Mouse (Mus musculus): ENCODE measurements around the gene Acer2. TPM values are rescaled to one million over a fixed set of nuclear protein-coding genes. Genes with fewer than 3 reads are reported as not detected.
"Not testable (repeated sequence)": the region's sequence is repeated elsewhere in the genome, so short reads cannot be mapped to it uniquely, and the experiment has no call there.

The Acer2 gene
- 14.7 and 15.5 TPM in 2 replicates for polyA plus RNA-seq (2016; fragmentation: Nextera tagmentation; extraction: Ambion mirVana)

DNA sequence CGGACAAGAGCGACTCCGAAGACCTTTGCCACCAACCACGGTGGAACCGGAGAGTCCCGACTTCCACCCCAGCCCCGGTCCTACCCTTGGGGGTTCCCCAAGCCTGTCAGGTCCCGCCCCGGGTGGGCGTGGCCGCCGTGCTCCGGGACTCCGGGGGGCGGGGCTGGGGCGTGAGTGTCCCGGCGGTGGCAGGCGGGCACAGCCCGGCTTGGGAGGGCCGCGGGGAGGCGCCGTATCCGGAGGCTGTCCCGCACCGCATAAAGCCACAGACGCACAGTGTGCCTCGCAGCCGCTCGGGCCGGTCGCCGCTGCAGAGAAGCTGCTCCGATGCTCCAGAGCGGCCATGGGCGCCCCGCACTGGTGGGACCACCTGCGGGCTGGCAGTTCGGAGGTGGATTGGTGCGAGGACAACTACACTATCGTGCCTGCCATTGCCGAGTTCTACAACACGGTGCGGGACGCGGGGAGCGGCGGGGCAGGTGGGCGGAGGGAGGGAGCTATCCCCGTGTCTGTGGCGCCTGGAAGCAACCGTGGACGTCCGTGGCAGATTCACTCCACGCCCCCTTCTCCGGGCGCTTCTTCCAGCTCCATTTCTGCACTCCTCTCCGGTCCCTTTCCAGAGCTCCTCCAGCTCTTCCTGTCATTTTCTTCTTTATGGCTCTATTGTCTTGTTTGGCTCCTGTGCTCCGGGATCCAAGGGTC is at the start of gene Acer2:
TSS of gene Acer2 (plus strand) at position 251 of the 702 bp plus-strand sequence.
- under 1% methylated on average over 59 of the region's 60 CpGs for WGBS
- peaks cover 15% of the 10 kb centered on the region; the same call in 1 of the 2 replicates for H3K27me3 ChIP-seq
- H3K9ac ChIP-seq: peak within 1 kb of the TSS; percentile 65
- peak within 1 kb of the TSS; percentile 66 for H3K4me3 ChIP-seq
- H3K4me2 ChIP-seq (replicated peaks): peak within 1 kb of the TSS; percentile 95
- H3K36me3 ChIP-seq: no peaks in the 10 kb centered on the region
- H3K27ac ChIP-seq: no peak within 1 kb of the TSS
- H3K4me1 ChIP-seq: no peaks in the 10 kb centered on the region
- no peaks in the 10 kb centered on the region for H3K9me3 ChIP-seq
- peak; percentile 94 for ATAC-seq (ENCODE audit: insufficient number of reproducible peaks, insufficient read depth, low FRiP score, low TSS enrichment)

DNA sequence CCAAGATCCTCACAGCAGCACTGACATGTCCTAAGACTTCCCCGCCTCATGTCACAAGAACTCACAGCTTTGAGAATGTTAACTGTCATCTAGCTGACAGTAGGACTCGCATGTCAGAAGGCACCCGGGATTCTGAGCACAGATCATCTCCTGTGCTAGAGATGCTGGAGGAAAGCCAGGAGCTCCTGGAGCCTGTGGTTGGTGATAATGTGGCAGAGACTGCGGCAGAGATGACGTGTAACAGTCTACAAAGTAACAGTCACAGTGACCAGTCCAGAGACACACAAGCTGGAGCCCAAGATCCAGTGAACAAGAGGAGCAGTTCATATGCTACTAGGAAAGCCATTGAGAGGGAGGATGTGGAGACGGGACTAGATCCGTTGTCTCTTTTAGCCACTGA is 49.1 kb upstream of the Acer2 start:
- Histone ChIP-seq H3K4me3 (no peak overlapping the region), H3K27ac (no peak overlapping the region), H3K27me3 (no peaks in the 10 kb centered on the region), H3K4me2 (replicated peaks) (no peak overlapping the region), H3K9ac (no peak overlapping the region), H3K36me3 (peaks cover 47% of the 10 kb centered on the region), H3K4me1 (no peaks in the 10 kb centered on the region), H3K9me3 (no peaks in the 10 kb centered on the region)
- no peak for ATAC-seq (ENCODE audit: insufficient number of reproducible peaks, insufficient read depth, low FRiP score, low TSS enrichment)
- 91% methylated on average over 7 of the region's 7 CpGs for WGBS

GRCm38 (mm10) chr4:86831896-86832295 is 42.3 kb upstream of the Acer2 start:
- 97% methylated on average over 2 of the region's 2 CpGs for WGBS
- ATAC-seq (ENCODE audit: insufficient number of reproducible peaks, insufficient read depth, low FRiP score, low TSS enrichment): no peak

GRCm38 (mm10) chr4:86841141-86841540 is 33.1 kb upstream of the Acer2 start:
- not testable (repeated sequence) for H3K9ac ChIP-seq; H3K4me2 ChIP-seq (replicated peaks); H3K9me3 ChIP-seq; H3K4me1 ChIP-seq; H3K27ac ChIP-seq; H3K27me3 ChIP-seq; H3K4me3 ChIP-seq; ATAC-seq (ENCODE audit: insufficient number of reproducible peaks, insufficient read depth, low FRiP score, low TSS enrichment)
- H3K36me3 ChIP-seq: peaks cover 46% of the 10 kb centered on the region
- WGBS: 96% methylated on average over 2 of the region's 2 CpGs

More at GRCm38 (mm10) chr4:86831896-86832295, 42.3 kb upstream of the Acer2 start:
- Histone ChIP-seq H3K4me1 (no peaks in the 10 kb centered on the region), H3K36me3 (peaks cover 32% of the 10 kb centered on the region), H3K27me3 (no peaks in the 10 kb centered on the region), H3K4me3 (no peak overlapping the region), H3K9me3 (no peaks in the 10 kb centered on the region), H3K9ac (no peak overlapping the region), H3K4me2 (replicated peaks) (no peak overlapping the region), H3K27ac (no peak overlapping the region)

DNA sequence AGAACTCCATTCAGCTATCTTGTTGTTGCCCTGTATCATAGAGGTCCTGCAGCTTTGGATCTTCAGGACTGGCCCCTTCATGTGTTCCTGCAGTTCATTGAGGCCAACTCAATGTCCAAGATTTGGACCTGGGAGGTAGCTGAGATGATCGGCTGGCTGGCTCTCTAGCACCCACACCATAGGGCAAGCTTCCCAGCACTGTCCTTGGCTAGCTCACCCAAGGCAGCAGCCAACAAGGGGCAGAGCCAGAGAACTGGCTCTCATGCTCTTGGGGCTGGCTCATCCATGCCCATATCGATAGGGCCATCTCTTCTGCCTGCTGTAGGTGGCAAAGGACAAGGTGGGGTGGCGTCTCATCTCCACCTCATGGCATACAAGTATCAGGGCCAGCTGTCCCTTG is 28.8 kb upstream of the Acer2 start:
- H3K9me3 ChIP-seq: no peaks in the 10 kb centered on the region
- 97% methylated on average over 3 of the region's 3 CpGs for WGBS
- no peak overlapping the region for H3K27ac ChIP-seq

GRCm38 (mm10) chr4:86847246-86847645 is 26.9 kb upstream of the Acer2 start:
- Histone ChIP-seq H3K9me3 (no peaks in the 10 kb centered on the region), H3K36me3 (peaks cover 43% of the 10 kb centered on the region), H3K27me3 (no peaks in the 10 kb centered on the region), H3K9ac (no peak overlapping the region), H3K4me3 (no peak overlapping the region), H3K27ac (no peak overlapping the region), H3K4me2 (replicated peaks) (no peak overlapping the region), H3K4me1 (no peaks in the 10 kb centered on the region)
- ATAC-seq (ENCODE audit: insufficient number of reproducible peaks, insufficient read depth, low FRiP score, low TSS enrichment): no peak
- 92% methylated on average over 2 of the region's 2 CpGs for WGBS

More for the DNA sequence above, 28.8 kb upstream of the Acer2 start:
- Histone ChIP-seq H3K4me2 (replicated peaks) (no peak overlapping the region), H3K4me1 (no peaks in the 10 kb centered on the region), H3K36me3 (peaks cover 48% of the 10 kb centered on the region), H3K27me3 (no peaks in the 10 kb centered on the region), H3K4me3 (no peak overlapping the region), H3K9ac (no peak overlapping the region)
- ATAC-seq (ENCODE audit: insufficient number of reproducible peaks, insufficient read depth, low FRiP score, low TSS enrichment): no peak

GRCm38 (mm10) chr4:86851331-86851730 is 22.9 kb upstream of the Acer2 start:
- H3K4me3 ChIP-seq: no peak overlapping the region
- peaks cover 52% of the 10 kb centered on the region for H3K36me3 ChIP-seq
- ATAC-seq (ENCODE audit: insufficient number of reproducible peaks, insufficient read depth, low FRiP score, low TSS enrichment): no peak
- H3K4me2 ChIP-seq (replicated peaks): no peak overlapping the region
- H3K4me1 ChIP-seq: peaks cover 9% of the 10 kb centered on the region; the same call in 1 of the 2 replicates
- no peaks in the 10 kb centered on the region for H3K27me3 ChIP-seq
- no peak overlapping the region for H3K9ac ChIP-seq
- no peaks in the 10 kb centered on the region for H3K9me3 ChIP-seq
- H3K27ac ChIP-seq: no peak overlapping the region
- WGBS: 78% methylated on average over 2 of the region's 2 CpGs

GRCm38 (mm10) chr4:86852018-86852417 is 22.2 kb upstream of the Acer2 start:
- H3K9me3 ChIP-seq: no peaks in the 10 kb centered on the region
- H3K36me3 ChIP-seq: peaks cover 49% of the 10 kb centered on the region
- no peak overlapping the region for H3K9ac ChIP-seq
- H3K4me2 ChIP-seq (replicated peaks): no peak overlapping the region
- WGBS: 69% methylated on average over 3 of the region's 3 CpGs
- no peaks in the 10 kb centered on the region for H3K27me3 ChIP-seq
- peaks cover 9% of the 10 kb centered on the region; the same call in 1 of the 2 replicates for H3K4me1 ChIP-seq
- H3K4me3 ChIP-seq: no peak overlapping the region
- ATAC-seq (ENCODE audit: insufficient number of reproducible peaks, insufficient read depth, low FRiP score, low TSS enrichment): no peak
- H3K27ac ChIP-seq: no peak overlapping the region

DNA sequence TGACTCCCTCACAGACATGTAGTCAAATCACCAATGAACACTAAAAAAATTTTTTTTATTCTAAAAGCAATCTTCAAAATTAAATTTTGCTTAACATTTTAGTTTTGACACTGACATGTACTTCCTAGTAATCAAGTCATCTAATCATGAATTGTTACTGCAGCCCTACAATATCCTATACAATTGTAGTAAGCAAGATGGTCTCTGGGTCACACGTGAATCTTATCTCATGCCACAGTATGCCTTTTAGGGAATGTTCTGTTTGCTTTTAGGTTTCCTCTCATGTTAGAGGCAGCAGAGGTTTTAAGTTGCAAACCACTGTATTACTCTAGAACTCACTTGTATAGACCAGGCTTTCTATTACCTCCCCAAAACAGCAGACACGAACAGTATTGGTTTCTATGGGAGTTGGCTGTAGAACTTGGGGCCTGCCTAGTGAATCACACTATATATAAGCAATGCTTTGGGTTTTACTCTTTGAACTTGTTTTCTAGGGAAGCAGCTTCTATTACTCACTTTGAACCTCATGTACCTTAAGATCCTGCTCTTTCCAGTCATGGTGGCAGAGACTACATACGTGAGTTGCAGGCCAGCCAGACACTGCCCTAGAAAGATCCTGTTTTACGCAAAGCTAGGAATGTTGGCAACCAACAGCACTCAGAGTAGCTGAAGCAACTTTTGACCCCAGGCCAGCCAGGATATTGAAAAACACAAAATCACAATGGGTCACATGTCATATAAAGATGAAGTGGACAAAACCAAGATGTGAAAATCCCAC is 21.2 kb upstream of the Acer2 start:
- peaks cover 45% of the 10 kb centered on the region for H3K36me3 ChIP-seq
- no peak overlapping the region for H3K4me2 ChIP-seq (replicated peaks)
- H3K9ac ChIP-seq: no peak overlapping the region
- no peak for ATAC-seq (ENCODE audit: insufficient number of reproducible peaks, insufficient read depth, low FRiP score, low TSS enrichment)
- H3K27me3 ChIP-seq: no peaks in the 10 kb centered on the region
- H3K4me1 ChIP-seq: peaks cover 9% of the 10 kb centered on the region; the same call in 1 of the 2 replicates
- no peak overlapping the region for H3K4me3 ChIP-seq
- H3K27ac ChIP-seq: no peak overlapping the region
- WGBS: 84% methylated on average over 4 of the region's 4 CpGs
- no peaks in the 10 kb centered on the region for H3K9me3 ChIP-seq

DNA sequence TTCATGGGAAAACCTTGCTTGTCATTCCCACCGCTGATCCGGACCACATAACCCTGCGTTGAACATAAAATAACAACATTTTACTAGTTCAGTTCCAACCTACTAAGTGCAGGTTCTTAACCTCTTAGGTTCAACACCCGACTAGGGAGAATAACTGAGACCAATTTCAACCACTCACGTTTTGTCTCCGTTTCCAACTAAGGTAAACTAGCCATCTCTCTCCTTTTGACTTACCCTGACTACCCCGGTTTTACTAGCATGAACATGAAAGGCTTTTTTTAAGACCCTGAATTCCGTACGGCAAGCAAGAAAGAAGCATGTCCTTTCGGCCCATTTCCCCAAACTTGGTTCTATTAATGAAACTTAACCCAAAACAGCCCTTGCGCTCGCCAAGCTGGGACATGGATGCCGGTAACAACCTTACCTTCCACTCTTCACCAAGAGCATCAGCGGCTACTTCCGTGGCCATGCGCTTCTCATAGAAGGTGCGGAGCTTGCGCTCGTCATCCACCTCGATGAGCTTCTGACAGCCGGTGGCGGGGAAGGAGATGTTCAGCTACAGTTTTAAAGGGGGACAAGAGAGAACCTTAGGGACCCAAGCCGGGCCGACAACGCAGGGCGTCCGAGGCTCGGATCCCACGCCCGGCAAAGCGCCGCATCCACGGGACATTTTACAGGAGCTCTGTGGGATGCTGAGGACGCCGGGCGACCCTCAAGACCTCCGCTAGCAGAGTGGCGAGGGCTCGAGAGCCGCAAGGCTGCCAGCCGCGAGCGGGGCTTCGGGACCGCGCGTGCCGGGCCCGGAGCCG is 17.7 kb upstream of the Acer2 start:
- Histone ChIP-seq H3K9ac (peak overlapping the region; percentile 98), H3K9me3 (no peaks in the 10 kb centered on the region), H3K27me3 (no peaks in the 10 kb centered on the region), H3K4me3 (peak overlapping the region; percentile 87), H3K4me2 (replicated peaks) (peak overlapping the region; percentile 89), H3K4me1 (peaks cover 11% of the 10 kb centered on the region; the same call in 1 of the 2 replicates), H3K27ac (peak overlapping the region; percentile 96), H3K36me3 (peaks cover 34% of the 10 kb centered on the region)
- ATAC-seq (ENCODE audit: insufficient number of reproducible peaks, insufficient read depth, low FRiP score, low TSS enrichment): no peak
- 1% methylated on average over 50 of the region's 50 CpGs for WGBS

Measured in embryonic facial prominence, embryonic 12.5 days (tissue).